Mouse (Mus musculus): ENCODE results near the gene Rbx1. TPM values are rescaled to one million over a fixed set of nuclear protein-coding genes. Genes with fewer than 3 reads are reported as not detected.

Gene Rbx1
- total RNA-seq (2023), result 10 to 100 TPM; 75.0 to 77.8 TPM

DNA sequence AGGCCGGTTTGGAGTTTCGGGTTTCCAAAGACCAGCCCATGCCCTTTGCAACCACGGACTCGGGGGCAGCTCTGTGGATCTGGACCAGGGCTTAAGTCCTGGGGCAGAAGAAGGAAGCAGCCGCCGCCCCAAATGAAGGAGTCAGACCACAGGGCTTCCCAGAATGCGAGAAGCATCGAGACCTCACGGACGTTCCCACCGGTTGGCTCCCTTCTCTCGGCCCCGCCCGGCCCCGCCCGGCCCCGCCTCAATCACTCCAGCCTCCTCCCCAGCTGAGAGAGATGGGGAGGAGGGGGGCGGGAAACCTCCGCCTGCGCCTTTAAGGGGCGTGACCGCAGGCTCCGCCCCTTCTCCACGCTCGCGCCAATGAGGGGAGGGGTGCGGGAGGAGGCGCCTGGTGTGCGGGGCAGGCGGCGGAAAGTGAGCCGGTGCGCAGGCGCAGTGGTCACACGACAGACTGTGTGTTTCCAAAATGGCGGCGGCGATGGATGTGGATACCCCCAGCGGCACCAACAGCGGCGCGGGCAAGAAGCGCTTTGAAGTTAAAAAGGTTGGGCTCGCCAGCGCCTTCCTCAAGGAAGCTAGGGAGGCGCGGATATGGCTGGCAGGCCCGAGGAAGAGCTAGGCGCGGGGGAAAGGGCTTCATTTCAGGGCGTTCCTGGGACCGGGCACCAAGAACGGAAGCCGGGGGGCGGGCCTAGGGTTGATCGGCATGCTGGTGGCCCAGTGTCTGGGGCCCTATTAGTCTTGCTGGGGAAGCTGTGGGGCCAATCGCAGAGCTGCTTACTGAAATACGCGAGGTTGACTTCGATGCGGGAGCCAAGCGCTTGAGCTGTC, at the start of gene Rbx1:
Gene Rbx1, plus strand, starts transcription at position 396 of the 837 bp plus-strand sequence.

Other genes with a start within 250 kb of the Rbx1 start
- not detected for gene Mchr1, start 230.8 kb upstream of the Rbx1 start, total RNA-seq (2023)
- 10 to 100 TPM; 32.9 to 33.0 TPM for gene Slc25a17, start 105.5 kb upstream of the Rbx1 start, total RNA-seq (2023)
- 10 to 100 TPM; 86.6 to 93.7 TPM for gene St13, start 66.2 kb upstream of the Rbx1 start, total RNA-seq (2023)
- 10 to 100 TPM; 12.3 to 13.3 TPM for gene Xpnpep3, start 66.2 kb upstream of the Rbx1 start, total RNA-seq (2023)
- gene Dnajb7, start 58.0 kb upstream of the Rbx1 start, total RNA-seq (2023), result not detected
- 100 to 1,000 TPM; 174 to 196 TPM for gene Ep300, start 119.1 kb downstream of the Rbx1 start, total RNA-seq (2023)
- gene L3mbtl2, start 197.6 kb downstream of the Rbx1 start, total RNA-seq (2023), result 10 to 100 TPM; 17.6 to 19.5 TPM
- not detected for gene Chadl, start 231.0 kb downstream of the Rbx1 start, total RNA-seq (2023)